Mouse (Mus musculus): ENCODE data around the gene Best1. TPM values are rescaled to one million over a fixed set of nuclear protein-coding genes. Genes with fewer than 3 reads are reported as not detected.

The Best1 gene
- polyA plus RNA-seq, 1 experiment from 2014 or later: 1.1 TPM

GRCm38 (mm10) chr19:10021981-10022380 is 20.5 kb upstream of the Best1 start:
- no peak overlapping the region for H3K27ac ChIP-seq
- no peak overlapping the region for H3K9ac ChIP-seq
- H3K4me3 ChIP-seq: no peak overlapping the region
- ATAC-seq (ENCODE audit: borderline replicate concordance, extremely low read depth, low FRiP score, low TSS enrichment): no peak
- peaks cover 68% of the 10 kb centered on the region for H3K4me1 ChIP-seq
- H3K9me3 ChIP-seq: no peaks in the 10 kb centered on the region
- WGBS: 76% methylated on average over 2 of the region's 2 CpGs
- H3K27me3 ChIP-seq: no peaks in the 10 kb centered on the region
- no peak overlapping the region for H3K4me2 ChIP-seq
- H3K36me3 ChIP-seq: no peaks in the 10 kb centered on the region

GRCm38 (mm10) chr19:10019214-10019760 is 17.9 kb upstream of the Best1 start:
- peak overlapping the region; percentile 51 for H3K4me3 ChIP-seq
- H3K4me2 ChIP-seq: peak overlapping the region; percentile 75
- peak overlapping the region; percentile 49 for H3K9ac ChIP-seq
- no peak for ATAC-seq (ENCODE audit: borderline replicate concordance, extremely low read depth, low FRiP score, low TSS enrichment)
- H3K36me3 ChIP-seq: no peaks in the 10 kb centered on the region
- H3K27ac ChIP-seq: no peak overlapping the region
- H3K4me1 ChIP-seq: peaks cover 52% of the 10 kb centered on the region
- WGBS: 55% methylated on average over 4 of the region's 4 CpGs
- H3K9me3 ChIP-seq: no peaks in the 10 kb centered on the region
- no peaks in the 10 kb centered on the region for H3K27me3 ChIP-seq

- Histone ChIP-seq H3K9ac (peak overlapping the region; percentile 49), H3K36me3 (no peaks in the 10 kb centered on the region), H3K4me2 (peak overlapping the region; percentile 75), H3K4me1 (peaks cover 52% of the 10 kb centered on the region), H3K27me3 (no peaks in the 10 kb centered on the region), H3K4me3 (peak overlapping the region; percentile 51), H3K27ac (peak overlapping the region; percentile 62), H3K9me3 (no peaks in the 10 kb centered on the region)
- ATAC-seq (ENCODE audit: borderline replicate concordance, extremely low read depth, low FRiP score, low TSS enrichment): peak; percentile 44
- WGBS: 2% methylated on average over 3 of the region's 3 CpGs
Observed at GRCm38 (mm10) chr19:10018527-10018818, 17.0 kb upstream of the Best1 start.

- Histone ChIP-seq H3K9me3 (no peaks in the 10 kb centered on the region), H3K27me3 (no peaks in the 10 kb centered on the region), H3K9ac (peak overlapping the region; percentile 49), H3K36me3 (no peaks in the 10 kb centered on the region), H3K4me1 (peaks cover 52% of the 10 kb centered on the region), H3K4me2 (peak overlapping the region; percentile 75), H3K4me3 (peak overlapping the region; percentile 51), H3K27ac (peak overlapping the region; percentile 62)
- peak; percentile 96 for ATAC-seq (ENCODE audit: borderline replicate concordance, extremely low read depth, low FRiP score, low TSS enrichment)
- 6% methylated on average over 44 of the region's 44 CpGs for WGBS
Observed at GRCm38 (mm10) chr19:10017637-10018526, 16.4 kb upstream of the Best1 start.

- Histone ChIP-seq H3K27me3 (no peaks in the 10 kb centered on the region), H3K9me3 (no peaks in the 10 kb centered on the region), H3K4me3 (no peak overlapping the region), H3K4me1 (peaks cover 50% of the 10 kb centered on the region), H3K27ac (no peak overlapping the region), H3K4me2 (no peak overlapping the region), H3K9ac (no peak overlapping the region), H3K36me3 (no peaks in the 10 kb centered on the region)
- 81% methylated on average over 4 of the region's 4 CpGs for WGBS
- no peak for ATAC-seq (ENCODE audit: borderline replicate concordance, extremely low read depth, low FRiP score, low TSS enrichment)
Observed at GRCm38 (mm10) chr19:10016151-10016550, 14.7 kb upstream of the Best1 start.

- Histone ChIP-seq H3K4me3 (no peak overlapping the region), H3K4me1 (peaks cover 48% of the 10 kb centered on the region), H3K9ac (no peak overlapping the region), H3K27ac (no peak overlapping the region), H3K4me2 (no peak overlapping the region), H3K27me3 (no peaks in the 10 kb centered on the region), H3K9me3 (no peaks in the 10 kb centered on the region), H3K36me3 (no peaks in the 10 kb centered on the region)
- ATAC-seq (ENCODE audit: borderline replicate concordance, extremely low read depth, low FRiP score, low TSS enrichment): no peak
- 61% methylated on average over 4 of the region's 4 CpGs for WGBS
Observed at GRCm38 (mm10) chr19:10015442-10015841, 14.0 kb upstream of the Best1 start.

GRCm38 (mm10) chr19:10014824-10015223 is 13.4 kb upstream of the Best1 start:
- no peak overlapping the region for H3K4me2 ChIP-seq
- no peaks in the 10 kb centered on the region for H3K9me3 ChIP-seq
- no peak for ATAC-seq (ENCODE audit: borderline replicate concordance, extremely low read depth, low FRiP score, low TSS enrichment)
- no peak overlapping the region for H3K9ac ChIP-seq
- no peaks in the 10 kb centered on the region for H3K27me3 ChIP-seq
- no peak overlapping the region for H3K4me3 ChIP-seq
- WGBS: 61% methylated on average over 13 of the region's 13 CpGs
- no peaks in the 10 kb centered on the region for H3K36me3 ChIP-seq
- H3K4me1 ChIP-seq: peaks cover 48% of the 10 kb centered on the region
- no peak overlapping the region for H3K27ac ChIP-seq

- no peak for ATAC-seq (ENCODE audit: borderline replicate concordance, extremely low read depth, low FRiP score, low TSS enrichment)
- H3K9me3 ChIP-seq: no peaks in the 10 kb centered on the region
- no peaks in the 10 kb centered on the region for H3K36me3 ChIP-seq
- H3K4me1 ChIP-seq: peaks cover 43% of the 10 kb centered on the region
- no peak overlapping the region for H3K4me3 ChIP-seq
- no peak overlapping the region for H3K4me2 ChIP-seq
- WGBS: 40% methylated on average over 5 of the region's 5 CpGs
- H3K27me3 ChIP-seq: no peaks in the 10 kb centered on the region
- no peak overlapping the region for H3K9ac ChIP-seq
- no peak overlapping the region for H3K27ac ChIP-seq
Observed at GRCm38 (mm10) chr19:10013913-10014312, 12.5 kb upstream of the Best1 start.

- peak overlapping the region; percentile 35; the same call in 1 of the 2 replicates for H3K9ac ChIP-seq
- no peak overlapping the region for H3K4me3 ChIP-seq
- no peaks in the 10 kb centered on the region for H3K36me3 ChIP-seq
- H3K4me2 ChIP-seq: no peak overlapping the region
- WGBS: 25% methylated on average over 3 of the region's 3 CpGs
- H3K27me3 ChIP-seq: no peaks in the 10 kb centered on the region
- no peaks in the 10 kb centered on the region for H3K9me3 ChIP-seq
- H3K27ac ChIP-seq: peak overlapping the region; percentile 89
- peaks cover 37% of the 10 kb centered on the region for H3K4me1 ChIP-seq
- no peak for ATAC-seq (ENCODE audit: borderline replicate concordance, extremely low read depth, low FRiP score, low TSS enrichment)
Observed at GRCm38 (mm10) chr19:10013348-10013747, 11.9 kb upstream of the Best1 start.

- peak; percentile 64 for ATAC-seq (ENCODE audit: borderline replicate concordance, extremely low read depth, low FRiP score, low TSS enrichment)
- H3K27me3 ChIP-seq: no peaks in the 10 kb centered on the region
- no peak overlapping the region for H3K4me2 ChIP-seq
- H3K4me3 ChIP-seq: no peak overlapping the region
- H3K4me1 ChIP-seq: peaks cover 36% of the 10 kb centered on the region
- peak overlapping the region; percentile 89 for H3K27ac ChIP-seq
- 5% methylated on average over 6 of the region's 6 CpGs for WGBS
- peak overlapping the region; percentile 35; the same call in 1 of the 2 replicates for H3K9ac ChIP-seq
- no peaks in the 10 kb centered on the region for H3K9me3 ChIP-seq
- no peaks in the 10 kb centered on the region for H3K36me3 ChIP-seq
Observed at GRCm38 (mm10) chr19:10012827-10013278, 11.4 kb upstream of the Best1 start.

- H3K4me2 ChIP-seq: no peak overlapping the region
- 48% methylated on average over 1 of the region's 1 CpGs for WGBS
- ATAC-seq (ENCODE audit: borderline replicate concordance, extremely low read depth, low FRiP score, low TSS enrichment): no peak
Observed at GRCm38 (mm10) chr19:10011408-10011807, 10.0 kb upstream of the Best1 start.

GRCm38 (mm10) chr19:10003696-10004095 is 2.3 kb upstream of the Best1 start:
- ATAC-seq (ENCODE audit: borderline replicate concordance, extremely low read depth, low FRiP score, low TSS enrichment): no peak
- Histone ChIP-seq H3K27ac (no peak overlapping the region), H3K36me3 (no peaks in the 10 kb centered on the region), H3K9me3 (no peaks in the 10 kb centered on the region), H3K4me3 (no peak overlapping the region), H3K27me3 (no peaks in the 10 kb centered on the region), H3K9ac (no peak overlapping the region), H3K4me2 (no peak overlapping the region), H3K4me1 (no peaks in the 10 kb centered on the region)
- 93% methylated on average over 1 of the region's 1 CpGs for WGBS

More at GRCm38 (mm10) chr19:10011408-10011807, 10.0 kb upstream of the Best1 start:
- H3K36me3 ChIP-seq: no peaks in the 10 kb centered on the region
- H3K27me3 ChIP-seq: no peaks in the 10 kb centered on the region
- no peak overlapping the region for H3K9ac ChIP-seq
- H3K4me1 ChIP-seq: peaks cover 33% of the 10 kb centered on the region
- no peaks in the 10 kb centered on the region for H3K9me3 ChIP-seq
- H3K4me3 ChIP-seq: no peak overlapping the region
- H3K27ac ChIP-seq: no peak overlapping the region

Measured in lung, embryonic 15.5 days (tissue).